Comparison of ENCODE assay signal across 17 mouse cellular contexts in the genomic region with DNA sequence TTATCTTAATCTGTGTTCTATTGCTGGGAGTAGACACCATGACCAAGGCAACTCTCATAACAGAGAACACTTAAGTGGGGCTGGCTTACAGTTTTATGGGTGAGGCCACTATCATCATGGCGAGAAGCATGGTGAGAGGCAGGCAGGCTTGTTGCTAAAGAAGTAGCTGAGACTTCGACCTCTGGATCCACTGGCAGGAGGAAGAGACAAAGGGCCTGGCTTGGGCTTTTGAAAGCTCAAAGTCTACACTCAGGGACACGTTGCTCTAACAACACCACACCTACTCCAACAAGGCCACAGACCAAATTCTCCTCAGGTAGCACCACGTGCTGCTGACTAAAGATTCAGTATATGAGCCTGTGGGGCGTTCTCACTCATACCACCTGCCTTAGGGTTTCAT.
"Had no signal": no experiment of that assay in that cellular context is flagged by ENCODE, and none has a peak within 500 bp of the region (broad histone marks: within the 10 kb centered on the region; RNA-seq: fewer than 3 reads in every experiment).

No protein-coding gene starts in this region.

- DNase-seq: layer of hippocampus, postnatal 36 days; lung, adult 18-20 months; lung, postnatal 10 days; lung, postnatal 36 days; retina, postnatal 1 day; right cerebral cortex, postnatal 25 days; thymus, adult 18-20 months; thymus, postnatal 36 days had no signal

- H3K27ac ChIP-seq: intestine, embryonic 15.5 days; left cerebral cortex, adult 2 months; liver, embryonic 15.5 days; lung, embryonic 15.5 days; midbrain, embryonic 10.5 days; midbrain, embryonic 13.5 days; neural tube, embryonic 13.5 days had no signal

- H3K4me1 ChIP-seq: intestine, embryonic 15.5 days; liver, embryonic 15.5 days; lung, embryonic 15.5 days; megakaryocyte, embryonic 14.5 days; midbrain, embryonic 10.5 days; midbrain, embryonic 13.5 days; neural tube, embryonic 13.5 days had no signal

- H3K4me3 ChIP-seq: intestine, embryonic 15.5 days; left cerebral cortex, adult 2 months; liver, embryonic 15.5 days; lung, embryonic 15.5 days; megakaryocyte, embryonic 14.5 days; midbrain, embryonic 10.5 days; midbrain, embryonic 13.5 days; myocyte; neural tube, embryonic 13.5 days had no signal

- H3K9ac ChIP-seq: intestine, embryonic 15.5 days; liver, embryonic 15.5 days; lung, embryonic 15.5 days; midbrain, embryonic 13.5 days; neural tube, embryonic 13.5 days had no signal

- H3K27me3 ChIP-seq: intestine, embryonic 15.5 days; liver, embryonic 15.5 days; lung, embryonic 15.5 days; megakaryocyte, embryonic 14.5 days; midbrain, embryonic 13.5 days; neural tube, embryonic 13.5 days had no signal
